Mouse (Mus musculus) limb, embryonic 12.5 days (tissue): Measurements from ENCODE around the gene Tab1. TPM values are rescaled to one million over a fixed set of nuclear protein-coding genes. Genes with fewer than 3 reads are reported as not detected.
A peak's percentile ranks its signal among the peaks of the same experiment; 100 is the strongest.

ENCODE experiments used
- ATAC-seq: fragments of 200-750 bp; cut with Nextera tagmentation; 2 replicates; pipeline ENCODE4 v1.8.0; 2017; ENCODE audit warnings: low read depth, moderate TSS enrichment; ENCODE audit not compliant: insufficient number of reproducible peaks, insufficient read depth, low FRiP score, low TSS enrichment
- H3K27ac ChIP-seq: fragments of 300-500 bp; sonication (generic); 2 replicates; pipeline ENCODE4 v1.5.1; 2016; ENCODE audit warnings: mild to moderate bottlenecking, moderate library complexity
- H3K27me3 ChIP-seq: fragments of 300-500 bp; sonication (generic); 2 replicates; pipeline ENCODE4 v1.6.1; 2016; ENCODE audit warnings: mild to moderate bottlenecking, moderate library complexity
- H3K36me3 ChIP-seq: fragments of 300-500 bp; sonication (generic); 2 replicates; pipeline ENCODE4 v1.6.1; 2016; ENCODE audit warnings: mild to moderate bottlenecking, moderate library complexity
- H3K4me1 ChIP-seq: fragments of 300-500 bp; sonication (generic); replicated peaks from 2 replicates; pipeline ENCODE4 v1.6.1; 2016
- H3K4me2 ChIP-seq: fragments of 300-500 bp; sonication (generic); 2 replicates; pipeline ENCODE4 v1.6.1; 2016; ENCODE audit warnings: mild to moderate bottlenecking, moderate library complexity
- H3K4me3 ChIP-seq: fragments of 300-500 bp; sonication (generic); replicated peaks from 2 replicates; pipeline ENCODE4 v1.5.1; 2016; ENCODE audit warnings: mild to moderate bottlenecking
- H3K9ac ChIP-seq: fragments of 300-500 bp; sonication (generic); replicated peaks from 2 replicates; pipeline ENCODE4 v1.6.1; 2016; ENCODE audit warnings: mild to moderate bottlenecking, moderate library complexity
- H3K9me3 ChIP-seq: fragments of 300-500 bp; sonication (generic); 2 replicates; pipeline ENCODE4 v1.6.1; 2016; ENCODE audit warnings: mild to moderate bottlenecking, moderate library complexity
- whole genome bisulfite sequencing: fragments of 180-500 bp; shearing (Covaris S2); methylation state at CpG from one replicate; pipeline ENCODE4 v1.1.7; 2016; 5-methylcytosine and 5-hydroxymethylcytosine counted together
- polyA plus RNA-seq: library from polyadenylated mRNA; unstranded; fragments of >200 nt; fragmentation: Nextera tagmentation; extraction: Ambion mirVana; gene quantifications from 2 replicates; pipeline ENCODE4 v1.2.1, GENCODE M21; 2016

The Tab1 gene
- polyA plus RNA-seq, 1 experiment from 2014 or later, result 49.2 TPM

GRCm38 (mm10) chr15:80105490-80106410 lies 27.2 kb upstream of the Tab1 start:
- no peak for ATAC-seq
- H3K27me3 ChIP-seq, result no peaks in the 10 kb centered on the region; the same call in 1 of the 2 replicates
- no peak overlapping the region for H3K4me2 ChIP-seq
- H3K27ac ChIP-seq, result no peak overlapping the region
- H3K9ac ChIP-seq, result no peak overlapping the region
- no peaks in the 10 kb centered on the region for H3K9me3 ChIP-seq
- no peaks in the 10 kb centered on the region for H3K36me3 ChIP-seq
- WGBS, result 75% methylated on average over 12 of the region's 12 CpGs
- no peak overlapping the region for H3K4me3 ChIP-seq
- no peaks in the 10 kb centered on the region for H3K4me1 ChIP-seq

- Histone ChIP-seq H3K27ac (no peak overlapping the region), H3K9ac (no peak overlapping the region), H3K4me3 (no peak overlapping the region), H3K9me3 (no peaks in the 10 kb centered on the region), H3K4me2 (no peak overlapping the region), H3K4me1 (no peaks in the 10 kb centered on the region), H3K36me3 (no peaks in the 10 kb centered on the region), H3K27me3 (no peaks in the 10 kb centered on the region)
- ATAC-seq, result no peak
- WGBS, result 93% methylated on average over 8 of the region's 8 CpGs
Measured at GRCm38 (mm10) chr15:80107143-80107542, 25.8 kb upstream of the Tab1 start.

GRCm38 (mm10) chr15:80107575-80107974 lies 25.4 kb upstream of the Tab1 start:
- Histone ChIP-seq H3K4me1 (no peaks in the 10 kb centered on the region), H3K27me3 (no peaks in the 10 kb centered on the region), H3K27ac (no peak overlapping the region), H3K4me3 (no peak overlapping the region), H3K9ac (no peak overlapping the region), H3K4me2 (no peak overlapping the region), H3K36me3 (no peaks in the 10 kb centered on the region), H3K9me3 (no peaks in the 10 kb centered on the region)
- no peak for ATAC-seq
- 89% methylated on average over 3 of the region's 3 CpGs for WGBS

GRCm38 (mm10) chr15:80111436-80111835 lies 21.5 kb upstream of the Tab1 start:
- no peaks in the 10 kb centered on the region for H3K27me3 ChIP-seq
- H3K4me3 ChIP-seq, result no peak overlapping the region
- H3K9me3 ChIP-seq, result no peaks in the 10 kb centered on the region
- WGBS, result 79% methylated on average over 12 of the region's 12 CpGs
- H3K27ac ChIP-seq, result no peak overlapping the region
- H3K9ac ChIP-seq, result no peak overlapping the region
- H3K4me2 ChIP-seq, result no peak overlapping the region
- no peak for ATAC-seq
- no peaks in the 10 kb centered on the region for H3K36me3 ChIP-seq
- H3K4me1 ChIP-seq, result peaks cover 6% of the 10 kb centered on the region; the same call in 1 of the 2 replicates

GRCm38 (mm10) chr15:80112499-80112898 lies 20.4 kb upstream of the Tab1 start:
- H3K27me3 ChIP-seq, result no peaks in the 10 kb centered on the region
- WGBS, result 46% methylated on average over 2 of the region's 2 CpGs
- no peaks in the 10 kb centered on the region for H3K36me3 ChIP-seq
- no peak overlapping the region for H3K4me2 ChIP-seq
- H3K27ac ChIP-seq, result no peak overlapping the region
- H3K9me3 ChIP-seq, result no peaks in the 10 kb centered on the region
- no peak overlapping the region for H3K4me3 ChIP-seq
- no peak for ATAC-seq
- peaks cover 6% of the 10 kb centered on the region; the same call in 1 of the 2 replicates for H3K4me1 ChIP-seq
- no peak overlapping the region for H3K9ac ChIP-seq

GRCm38 (mm10) chr15:80114414-80114813 lies 18.5 kb upstream of the Tab1 start:
- Histone ChIP-seq H3K36me3 (no peaks in the 10 kb centered on the region), H3K9me3 (no peaks in the 10 kb centered on the region), H3K4me1 (peaks cover 6% of the 10 kb centered on the region; the same call in 1 of the 2 replicates), H3K27ac (no peak overlapping the region), H3K4me3 (no peak overlapping the region), H3K27me3 (no peaks in the 10 kb centered on the region), H3K9ac (no peak overlapping the region), H3K4me2 (no peak overlapping the region)
- no peak for ATAC-seq
- 92% methylated on average over 7 of the region's 7 CpGs for WGBS

GRCm38 (mm10) chr15:80115256-80115655 lies 17.7 kb upstream of the Tab1 start:
- H3K36me3 ChIP-seq, result no peaks in the 10 kb centered on the region
- peaks cover 6% of the 10 kb centered on the region; the same call in 1 of the 2 replicates for H3K4me1 ChIP-seq
- peak overlapping the region; percentile 11; the same call in 1 of the 2 replicates for H3K4me3 ChIP-seq
- WGBS, result 56% methylated on average over 5 of the region's 5 CpGs
- no peak overlapping the region for H3K27ac ChIP-seq
- no peaks in the 10 kb centered on the region for H3K9me3 ChIP-seq
- H3K27me3 ChIP-seq, result no peaks in the 10 kb centered on the region
- peak overlapping the region; percentile 13; the same call in 1 of the 2 replicates for H3K4me2 ChIP-seq
- H3K9ac ChIP-seq, result no peak overlapping the region
- ATAC-seq, result no peak

GRCm38 (mm10) chr15:80115866-80116794 lies 16.8 kb upstream of the Tab1 start:
- 79% methylated on average over 13 of the region's 13 CpGs for whole genome bisulfite sequencing
- H3K4me2 ChIP-seq, result peak overlapping the region; percentile 13; the same call in 1 of the 2 replicates
- peak overlapping the region; percentile 11; the same call in 1 of the 2 replicates for H3K4me3 ChIP-seq
- ATAC-seq, result no peak
- H3K9me3 ChIP-seq, result no peaks in the 10 kb centered on the region
- H3K27me3 ChIP-seq, result no peaks in the 10 kb centered on the region
- H3K4me1 ChIP-seq, result peaks cover 6% of the 10 kb centered on the region; the same call in 1 of the 2 replicates
- no peak overlapping the region for H3K9ac ChIP-seq
- no peaks in the 10 kb centered on the region for H3K36me3 ChIP-seq
- 0 out of 2 replicates have a peak overlapping the region, but pooled peaks have one; percentile 41 for H3K27ac ChIP-seq

GRCm38 (mm10) chr15:80117154-80117553 lies 15.8 kb upstream of the Tab1 start:
- H3K27me3 ChIP-seq, result no peaks in the 10 kb centered on the region
- H3K27ac ChIP-seq, result no peak overlapping the region
- 65% methylated on average over 8 of the region's 8 CpGs for WGBS
- H3K4me2 ChIP-seq, result no peak overlapping the region
- no peak overlapping the region for H3K4me3 ChIP-seq
- no peak overlapping the region for H3K9ac ChIP-seq
- no peaks in the 10 kb centered on the region for H3K36me3 ChIP-seq
- no peak for ATAC-seq
- peaks cover 6% of the 10 kb centered on the region; the same call in 1 of the 2 replicates for H3K4me1 ChIP-seq
- no peaks in the 10 kb centered on the region for H3K9me3 ChIP-seq

GRCm38 (mm10) chr15:80119076-80119475 lies 13.9 kb upstream of the Tab1 start:
- H3K27ac ChIP-seq, result no peak overlapping the region
- peaks cover 6% of the 10 kb centered on the region; the same call in 1 of the 2 replicates for H3K4me1 ChIP-seq
- H3K4me2 ChIP-seq, result no peak overlapping the region
- no peak for ATAC-seq
- H3K27me3 ChIP-seq, result no peaks in the 10 kb centered on the region
- H3K36me3 ChIP-seq, result no peaks in the 10 kb centered on the region
- H3K9ac ChIP-seq, result no peak overlapping the region
- H3K4me3 ChIP-seq, result no peak overlapping the region
- 88% methylated on average over 6 of the region's 6 CpGs for WGBS
- no peaks in the 10 kb centered on the region for H3K9me3 ChIP-seq
